Mouse (Mus musculus) testis, adult 2 months (tissue): ENCODE measurements at regions not wholly inside any gene's neighbourhood (a gene's known extent, or its start where the extent isn't known, plus 50 kb on each side); places are given as distances from the start of the nearest gene placed in this dataset.

Source experiments
- H3K27ac ChIP-seq: fragments of 200-500 bp; 2 replicates; pipeline ENCODE4 v1.5.1; 2012; ENCODE audit warnings: low read depth, low read length; ENCODE audit not compliant: control insufficient read depth, insufficient read depth
- H3K27me3 ChIP-seq: fragments of 200-500 bp; 2 replicates; pipeline ENCODE4 v1.6.1; 2012; ENCODE audit warnings: mild to moderate bottlenecking, low read length, moderate library complexity; ENCODE audit not compliant: control insufficient read depth, insufficient read depth
- H3K36me3 ChIP-seq: fragments of 200-500 bp; 2 replicates; pipeline ENCODE4 v1.6.1; 2012; ENCODE audit warnings: mild to moderate bottlenecking, low read length; ENCODE audit not compliant: control insufficient read depth, insufficient read depth
- H3K4me1 ChIP-seq: fragments of 200-500 bp; 2 replicates; pipeline ENCODE4 v1.6.1; 2012; ENCODE audit warnings: low read length; ENCODE audit not compliant: control insufficient read depth, insufficient read depth
- H3K4me3 ChIP-seq: fragments of 200-500 bp; 2 replicates; pipeline ENCODE4 v1.5.1; 2012; ENCODE audit warnings: low read depth, mild to moderate bottlenecking, low read length, moderate library complexity, mixed read lengths; ENCODE audit not compliant: control insufficient read depth
- CTCF ChIP-seq: fragments of 200-500 bp; IDR thresholded peaks from 2 replicates; pipeline ENCODE4 v1.5.1; 2012; ENCODE audit warnings: low read depth, mild to moderate bottlenecking, inconsistent platforms, low read length, moderate library complexity; ENCODE audit not compliant: control insufficient read depth, insufficient read depth, insufficient replicate concordance
- POLR2A ChIP-seq: fragments of 200-500 bp; IDR thresholded peaks from 2 replicates; pipeline ENCODE4 v1.6.1; 2012; ENCODE audit warnings: low read depth, mild to moderate bottlenecking, inconsistent platforms, low read length, moderate library complexity; ENCODE audit not compliant: control insufficient read depth

DNA sequence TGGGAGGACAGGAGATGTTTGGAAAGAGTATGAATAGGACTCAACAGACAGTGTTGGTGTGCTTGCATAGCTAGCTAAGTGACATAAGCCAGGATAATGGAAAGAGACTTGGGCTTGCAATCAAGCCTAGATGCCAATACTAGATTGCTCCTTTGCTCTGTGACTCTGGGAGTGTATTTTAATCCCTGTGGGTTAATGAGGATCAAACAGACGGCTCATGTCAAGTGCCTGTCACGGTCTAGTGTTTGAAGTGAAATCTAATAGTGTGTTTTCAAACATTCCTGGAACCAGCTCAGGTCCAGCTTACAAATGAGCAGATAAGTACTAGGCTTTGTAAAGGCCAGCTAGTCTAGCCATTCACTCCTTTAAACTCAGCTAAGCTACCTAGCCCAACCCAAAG is 64.1 kb upstream of the Ranbp3l start:
- Histone ChIP-seq H3K27ac (no peak overlapping the region), H3K4me1 (no peaks in the 10 kb centered on the region), H3K36me3 (no peaks in the 10 kb centered on the region), H3K27me3 (no peaks in the 10 kb centered on the region), H3K4me3 (no peak overlapping the region)
- TF ChIP-seq POLR2A (no peak), CTCF (no peak)

DNA sequence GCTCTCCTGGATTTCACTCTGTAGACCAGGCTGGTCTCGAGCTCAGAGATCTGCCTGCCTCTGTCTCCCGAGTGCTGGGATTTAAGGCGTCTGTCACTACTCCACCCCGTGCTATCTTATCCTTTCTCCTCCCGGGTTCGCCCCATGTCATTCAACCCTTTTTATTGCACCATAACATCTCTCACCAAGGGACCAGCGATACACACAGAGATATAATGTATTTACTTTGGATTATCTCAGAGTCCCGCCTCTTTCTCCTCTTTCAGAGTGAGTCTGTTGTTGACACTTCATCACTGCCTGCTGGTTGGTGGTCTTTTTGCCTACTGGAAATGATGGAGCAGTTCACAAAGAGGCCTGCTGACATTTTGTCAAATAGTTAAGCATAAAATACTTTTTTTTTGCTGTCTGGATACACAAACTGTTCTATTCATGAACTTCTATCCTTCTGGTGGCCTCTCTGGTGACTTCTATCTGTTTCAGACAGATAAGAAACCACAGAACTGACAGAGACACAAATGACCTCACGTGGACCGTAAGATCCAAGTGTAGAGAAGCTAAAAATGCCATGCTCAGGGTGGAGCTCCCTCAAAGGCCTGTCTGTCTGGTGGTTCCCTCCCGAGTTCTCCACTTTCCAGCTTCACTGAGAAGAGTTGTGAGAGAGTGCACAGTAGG is 70.1 kb upstream of the Ranbp3l start:
- Histone ChIP-seq H3K27ac (no peak overlapping the region), H3K4me1 (no peaks in the 10 kb centered on the region; the same call in 1 of the 2 replicates), H3K36me3 (no peaks in the 10 kb centered on the region), H3K27me3 (no peaks in the 10 kb centered on the region), H3K4me3 (no peak overlapping the region)
- TF ChIP-seq POLR2A (no peak), CTCF (no peak)

DNA sequence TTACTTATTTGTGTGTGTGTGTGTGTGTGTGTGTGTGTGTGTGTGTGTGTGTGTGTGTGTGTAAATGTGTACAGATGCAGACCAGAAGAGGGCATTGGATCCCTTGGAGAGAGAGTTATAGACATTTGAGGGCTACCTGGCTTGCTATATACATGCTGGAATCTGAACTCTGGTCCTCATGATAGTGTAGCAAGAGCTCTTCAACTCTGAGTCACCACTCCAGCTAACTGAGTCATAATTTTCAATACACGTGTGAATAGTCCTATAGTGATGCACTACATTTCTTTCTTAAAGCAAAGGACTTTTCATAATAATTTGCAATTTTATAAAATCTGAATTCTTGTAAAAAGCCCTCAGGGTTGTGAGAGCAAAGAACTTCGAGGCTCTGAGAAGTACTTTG is 70.9 kb upstream of the Ranbp3l start:
- Histone ChIP-seq H3K27ac (no peak overlapping the region), H3K27me3 (no peaks in the 10 kb centered on the region), H3K4me1 (no peaks in the 10 kb centered on the region; the same call in 1 of the 2 replicates), H3K36me3 (no peaks in the 10 kb centered on the region), H3K4me3 (no peak overlapping the region)
- TF ChIP-seq POLR2A (no peak), CTCF (no peak)

DNA sequence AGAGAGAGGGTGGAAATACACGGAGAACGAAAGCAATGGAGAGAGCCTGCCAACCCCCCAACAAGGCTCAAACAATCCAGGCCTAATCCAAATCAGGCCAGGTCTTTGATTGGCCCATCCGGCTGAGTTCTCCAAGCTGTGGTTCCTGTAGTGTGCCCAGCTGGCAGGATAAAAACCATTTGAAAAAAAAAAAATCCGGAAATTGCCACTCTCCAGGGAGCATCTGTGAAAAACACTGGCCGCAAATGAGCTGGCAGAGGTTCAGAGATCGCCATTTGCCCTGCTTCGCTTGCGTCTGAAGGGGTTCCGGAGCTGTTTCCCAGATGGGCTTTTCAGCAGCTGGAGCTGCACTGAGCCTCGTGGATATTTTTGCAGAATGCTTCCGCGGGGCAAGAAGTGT is 71.4 kb upstream of the Ranbp3l start:
- Histone ChIP-seq H3K4me3 (no peak overlapping the region), H3K27ac (no peak overlapping the region), H3K27me3 (no peaks in the 10 kb centered on the region), H3K4me1 (no peaks in the 10 kb centered on the region; the same call in 1 of the 2 replicates), H3K36me3 (no peaks in the 10 kb centered on the region)
- no peak for TF ChIP-seq POLR2A
- no peak for TF ChIP-seq CTCF

DNA sequence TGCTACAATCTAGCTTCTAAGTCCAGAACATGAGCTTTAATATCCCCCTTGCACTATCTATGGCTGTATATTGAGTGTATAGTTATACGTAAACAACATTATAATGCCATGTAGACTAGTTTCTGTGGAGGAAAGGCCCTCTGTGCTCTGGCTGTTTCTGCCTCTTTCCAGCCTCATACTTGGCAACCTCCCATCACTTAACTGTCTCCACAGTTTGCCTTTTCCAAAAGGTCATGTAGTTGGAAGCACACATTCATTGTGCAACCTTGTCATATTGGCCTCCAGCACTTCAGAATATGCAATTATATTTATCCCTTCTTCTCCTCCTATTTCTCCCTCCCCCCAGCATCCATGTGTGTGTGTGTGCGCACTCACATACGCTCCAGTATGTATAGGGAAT is 82.2 kb upstream of the Ranbp3l start:
- no peak overlapping the region for H3K4me3 ChIP-seq
- H3K27me3 ChIP-seq, result no peaks in the 10 kb centered on the region
- H3K27ac ChIP-seq, result no peak overlapping the region
- H3K4me1 ChIP-seq, result no peaks in the 10 kb centered on the region
- no peaks in the 10 kb centered on the region for H3K36me3 ChIP-seq
- TF ChIP-seq POLR2A (no peak), CTCF (no peak)

DNA sequence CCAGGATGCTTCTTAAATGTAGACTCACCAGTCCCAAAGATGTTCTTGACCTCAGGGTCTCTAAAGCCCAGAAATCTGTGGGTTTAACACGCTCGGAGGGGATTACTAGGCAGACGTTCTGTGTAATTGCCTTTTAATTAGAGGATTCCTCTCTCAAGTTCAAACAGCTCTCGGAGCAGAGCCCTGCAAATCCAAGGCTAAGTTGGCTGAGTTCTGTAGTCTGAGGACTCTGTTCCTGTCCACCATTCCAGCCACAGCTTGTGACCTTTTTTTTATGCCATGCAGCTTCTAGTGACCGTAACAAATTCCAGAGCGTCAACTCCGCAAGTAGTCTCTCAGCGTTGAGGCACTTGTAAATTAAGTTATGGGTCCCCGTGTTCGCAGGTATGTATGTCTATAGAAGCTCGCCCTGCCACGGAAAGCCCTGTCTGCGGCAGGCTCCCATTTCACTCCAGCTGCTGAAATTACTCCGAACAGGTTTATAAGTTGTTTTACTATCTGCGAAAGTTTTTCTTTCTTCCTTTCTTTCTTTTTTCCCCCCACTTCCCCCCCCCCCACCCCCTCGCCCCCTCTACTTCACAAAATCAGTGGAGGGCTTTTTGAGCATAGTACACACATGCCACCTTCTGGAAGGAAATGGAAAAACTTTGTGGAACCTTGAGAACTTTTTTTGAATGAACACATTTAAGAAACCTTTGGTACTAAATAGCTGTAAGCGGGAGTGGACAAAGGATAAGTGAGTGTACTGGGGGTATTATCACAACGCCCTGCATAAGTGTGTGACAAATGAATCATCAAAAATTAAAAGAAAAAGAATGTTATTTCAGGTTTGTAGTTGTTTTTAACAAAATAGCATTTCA is 82.9 kb upstream of the Ranbp3l start:
- no peak overlapping the region for H3K27ac ChIP-seq

DNA sequence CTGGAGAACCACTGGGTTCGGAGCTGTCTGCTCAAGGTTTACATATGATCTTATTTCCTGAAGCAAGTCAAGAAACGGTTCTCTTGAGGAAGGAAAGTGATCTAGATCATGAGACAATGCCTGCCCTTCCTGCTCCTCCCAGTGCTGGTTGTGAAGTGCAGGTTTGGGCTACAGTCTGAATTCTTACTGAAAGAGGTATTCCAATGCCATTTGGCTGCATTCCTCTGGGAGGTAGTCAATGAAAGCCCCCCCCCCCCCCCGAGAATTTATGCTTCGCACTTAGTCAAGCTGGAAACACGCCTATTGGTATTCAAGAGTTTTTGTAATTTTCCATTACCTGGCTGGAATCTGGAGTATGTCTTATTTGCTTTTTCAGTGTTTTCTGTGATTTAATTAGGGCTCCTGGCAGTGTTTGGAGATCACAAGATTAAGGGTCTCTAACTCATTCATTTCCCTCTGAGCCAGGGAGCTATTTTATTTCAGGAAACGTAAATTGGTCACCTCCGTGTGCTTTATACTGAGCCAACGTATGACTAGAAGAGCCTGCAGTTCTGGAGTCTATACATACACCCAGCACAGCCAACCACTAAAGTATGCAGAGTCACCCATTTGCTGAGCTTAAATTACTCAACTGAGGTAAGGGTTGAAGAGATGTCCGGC is 84.7 kb upstream of the Ranbp3l start:
- TF ChIP-seq CTCF, result no peak
- TF ChIP-seq POLR2A, result no peak
- H3K4me3 ChIP-seq, result no peak overlapping the region

More for the DNA sequence above, 82.9 kb upstream of the Ranbp3l start:
- H3K36me3 ChIP-seq, result no peaks in the 10 kb centered on the region
- no peak overlapping the region for H3K4me3 ChIP-seq
- TF ChIP-seq CTCF (no peak), POLR2A (no peak)
- no peaks in the 10 kb centered on the region for H3K4me1 ChIP-seq
- no peaks in the 10 kb centered on the region for H3K27me3 ChIP-seq

More for the DNA sequence above, 84.7 kb upstream of the Ranbp3l start:
- Histone ChIP-seq H3K4me1 (no peaks in the 10 kb centered on the region), H3K27ac (no peak overlapping the region), H3K36me3 (no peaks in the 10 kb centered on the region), H3K27me3 (no peaks in the 10 kb centered on the region)
